Mouse (Mus musculus) liver, embryonic 14.5 days (tissue): Measurements from ENCODE around the gene Hectd4.

Source experiments
- CTCF ChIP-seq: IDR thresholded peaks from 2 replicates; pipeline ENCODE4 v1.5.1; 2016; ENCODE audit warnings: antibody characterized with exemption, low read depth, control low read depth
- EP300 ChIP-seq: IDR thresholded peaks from 2 replicates; pipeline ENCODE4 v1.6.1; 2016; ENCODE audit warnings: antibody characterized with exemption, low read depth

DNA sequence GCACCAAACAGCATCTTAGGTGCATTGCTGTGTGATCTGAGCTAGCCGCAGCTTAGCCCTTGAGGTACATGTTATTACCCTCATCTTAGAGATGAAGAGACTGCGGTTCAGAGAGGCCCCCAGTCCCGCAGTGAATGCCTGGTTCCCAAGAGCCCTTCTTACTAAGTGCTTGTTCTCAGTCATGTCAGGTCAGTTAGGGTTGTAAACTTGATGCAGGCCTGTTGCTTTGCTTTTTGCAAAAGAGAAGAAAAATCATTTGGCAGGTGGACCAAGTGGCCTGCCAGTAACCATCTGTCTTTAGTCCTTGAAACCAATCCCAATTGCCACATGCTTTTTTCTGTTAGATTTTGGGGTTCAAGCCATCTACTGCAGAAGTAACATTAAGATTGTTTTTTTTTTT, 41.8 kb downstream of the Hectd4 start:
- TF ChIP-seq EP300 (no peak), CTCF (no peak)
